Mouse (Mus musculus) naive thymus-derived CD4-positive, alpha-beta T cell, adult 5 months (primary cell): Measurements from ENCODE around the gene Fam53b. TPM values are rescaled to one million over a fixed set of nuclear protein-coding genes. Genes with fewer than 3 reads are reported as not detected.

Experiments used
- polyA plus RNA-seq: library from polyadenylated mRNA; unstranded; fragments of 100-300 nt; shearing (Covaris generic); gene quantifications from one replicate; pipeline ENCODE4 v1.2.1, GENCODE M21; 2017

Fam53b gene
- 113 TPM for polyA plus RNA-seq

GRCm38 (mm10) chr7:132813416-132814088, at the start of gene Fam53b:
Fam53b (minus strand) TSS chr7:132813886.

GRCm38 (mm10) chr7:132859042-132859958, 45.6 kb upstream of the Fam53b start, which contains the start of gene Abraxas2:
Abraxas2 (plus strand) TSS chr7:132859225.

GRCm38 (mm10) chr7:132852173-132852844, 38.6 kb upstream of the Fam53b start, which contains the start of gene Eef1akmt2:
Eef1akmt2 (minus strand) TSS chr7:132852673.

Other genes starting within 250 kb of the Fam53b start
- gene Oat, start 237.5 kb downstream of the Fam53b start, polyA plus RNA-seq, result 181 TPM
- gene Nkx1-2, start 214.2 kb downstream of the Fam53b start, polyA plus RNA-seq, result not detected
- 1.9 TPM for gene Lhpp, start 203.2 kb downstream of the Fam53b start, polyA plus RNA-seq
- gene Eef1akmt2, start 38.8 kb upstream of the Fam53b start, polyA plus RNA-seq, result 25.5 TPM
- gene Abraxas2, start 45.3 kb upstream of the Fam53b start, polyA plus RNA-seq, result 42.2 TPM
- gene Zranb1, start 117.3 kb upstream of the Fam53b start, polyA plus RNA-seq, result 59.0 TPM